Mouse (Mus musculus): Measurements from ENCODE around the gene Chchd6. TPM values are rescaled to one million over a fixed set of nuclear protein-coding genes. Genes with fewer than 3 reads are reported as not detected.

The Chchd6 gene
- polyA plus RNA-seq, 1 experiment from 2014 or later, result 42.7 TPM

GRCm38 (mm10) chr6:89492368-89492767 is 103.1 kb downstream of the Chchd6 start:
- H3K27ac ChIP-seq, result no peak overlapping the region
- no peak overlapping the region for H3K4me3 ChIP-seq (replicated peaks)
- WGBS, result 68% methylated on average over 4 of the region's 4 CpGs
- no peaks in the 10 kb centered on the region for H3K4me1 ChIP-seq
- no peak overlapping the region for H3K9ac ChIP-seq
- no peak overlapping the region for H3K4me2 ChIP-seq
- H3K36me3 ChIP-seq, result no peaks in the 10 kb centered on the region
- no peak for ATAC-seq (ENCODE audit: insufficient read depth, low FRiP score, low read depth)
- no peaks in the 10 kb centered on the region for H3K27me3 ChIP-seq (replicated peaks)
- H3K9me3 ChIP-seq, result no peaks in the 10 kb centered on the region

GRCm38 (mm10) chr6:89490369-89490768 is 105.1 kb downstream of the Chchd6 start:
- Histone ChIP-seq H3K27me3 (replicated peaks) (no peaks in the 10 kb centered on the region), H3K27ac (no peak overlapping the region), H3K9me3 (no peaks in the 10 kb centered on the region), H3K4me3 (replicated peaks) (no peak overlapping the region), H3K4me1 (no peaks in the 10 kb centered on the region), H3K36me3 (no peaks in the 10 kb centered on the region), H3K4me2 (no peak overlapping the region), H3K9ac (no peak overlapping the region)
- 86% methylated on average over 3 of the region's 3 CpGs for WGBS
- ATAC-seq (ENCODE audit: insufficient read depth, low FRiP score, low read depth), result no peak

DNA sequence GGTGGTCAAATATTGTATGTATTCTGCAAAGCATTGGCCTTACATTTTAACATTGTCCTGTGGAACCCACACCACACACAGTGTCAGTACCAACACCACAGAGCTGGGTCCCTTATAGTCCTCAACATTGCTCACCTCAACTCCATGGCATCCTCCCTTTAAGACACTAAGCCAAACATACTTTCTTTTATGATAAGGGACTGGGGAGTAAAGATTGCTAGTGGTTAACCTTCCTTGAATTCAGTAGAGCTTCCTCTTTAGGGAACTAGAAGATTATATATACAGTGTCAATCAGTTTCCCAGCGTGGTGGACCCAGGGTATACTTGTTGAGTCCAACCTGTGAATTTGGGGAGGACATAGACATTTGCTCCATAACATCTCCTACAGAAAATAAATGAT is 105.9 kb downstream of the Chchd6 start:
- 76% methylated on average over 1 of the region's 1 CpGs for WGBS
- Histone ChIP-seq H3K36me3 (no peaks in the 10 kb centered on the region), H3K9ac (no peak overlapping the region), H3K27ac (no peak overlapping the region), H3K4me3 (replicated peaks) (no peak overlapping the region), H3K4me2 (no peak overlapping the region), H3K27me3 (replicated peaks) (no peaks in the 10 kb centered on the region), H3K9me3 (no peaks in the 10 kb centered on the region), H3K4me1 (no peaks in the 10 kb centered on the region)
- no peak for ATAC-seq (ENCODE audit: insufficient read depth, low FRiP score, low read depth)

DNA sequence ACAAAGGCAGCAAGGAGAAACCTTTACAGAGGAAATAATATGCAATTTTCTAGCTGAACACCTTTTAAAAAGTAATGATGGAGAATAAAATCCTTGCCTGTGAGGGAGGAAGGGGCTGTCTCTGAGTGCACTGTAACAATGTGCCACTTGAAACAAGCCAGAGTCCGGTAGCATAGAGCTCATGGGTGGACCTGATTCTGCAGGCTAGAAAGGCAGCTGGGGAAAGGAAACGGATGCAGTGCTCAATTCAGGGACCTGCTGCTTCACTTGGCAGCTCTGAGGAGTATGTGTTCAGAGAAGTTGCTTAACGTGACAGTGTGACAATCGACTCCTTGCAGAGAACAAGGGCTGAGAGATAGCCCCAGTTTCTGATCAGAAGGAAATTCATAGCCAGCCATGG is 109.4 kb downstream of the Chchd6 start:
- no peak overlapping the region for H3K9ac ChIP-seq
- H3K4me3 ChIP-seq (replicated peaks), result no peak overlapping the region
- no peaks in the 10 kb centered on the region for H3K9me3 ChIP-seq
- no peak for ATAC-seq (ENCODE audit: insufficient read depth, low FRiP score, low read depth)
- no peaks in the 10 kb centered on the region for H3K36me3 ChIP-seq
- no peak overlapping the region for H3K4me2 ChIP-seq
- H3K27me3 ChIP-seq (replicated peaks), result no peaks in the 10 kb centered on the region
- no peak overlapping the region for H3K27ac ChIP-seq
- 64% methylated on average over 4 of the region's 4 CpGs for WGBS
- no peaks in the 10 kb centered on the region for H3K4me1 ChIP-seq

DNA sequence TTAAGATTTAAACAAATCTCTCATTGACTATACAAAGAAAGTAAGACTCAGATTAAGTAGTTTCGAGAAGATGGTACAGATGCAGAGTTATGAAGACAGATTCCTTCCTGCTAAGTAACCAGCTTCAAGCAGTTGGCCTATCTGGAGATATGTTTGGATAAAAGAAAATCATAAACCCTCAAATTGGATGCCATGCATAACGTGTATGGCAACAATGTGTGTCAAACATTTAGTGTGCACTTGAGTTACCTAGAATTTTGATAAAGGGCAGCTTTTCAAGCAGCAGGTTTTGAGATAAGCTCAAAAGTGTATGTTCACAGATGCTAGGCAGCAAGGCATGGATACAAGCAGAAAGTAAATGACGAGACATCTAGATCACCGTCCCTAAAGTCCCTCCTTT is 114.3 kb downstream of the Chchd6 start:
- ATAC-seq (ENCODE audit: insufficient read depth, low FRiP score, low read depth), result no peak
- no peaks in the 10 kb centered on the region for H3K9me3 ChIP-seq
- H3K4me1 ChIP-seq, result no peaks in the 10 kb centered on the region
- 78% methylated on average over 4 of the region's 4 CpGs for WGBS
- H3K27me3 ChIP-seq (replicated peaks), result no peaks in the 10 kb centered on the region
- H3K4me2 ChIP-seq, result no peak overlapping the region
- no peak overlapping the region for H3K4me3 ChIP-seq (replicated peaks)
- H3K36me3 ChIP-seq, result no peaks in the 10 kb centered on the region
- H3K9ac ChIP-seq, result no peak overlapping the region
- no peak overlapping the region for H3K27ac ChIP-seq

DNA sequence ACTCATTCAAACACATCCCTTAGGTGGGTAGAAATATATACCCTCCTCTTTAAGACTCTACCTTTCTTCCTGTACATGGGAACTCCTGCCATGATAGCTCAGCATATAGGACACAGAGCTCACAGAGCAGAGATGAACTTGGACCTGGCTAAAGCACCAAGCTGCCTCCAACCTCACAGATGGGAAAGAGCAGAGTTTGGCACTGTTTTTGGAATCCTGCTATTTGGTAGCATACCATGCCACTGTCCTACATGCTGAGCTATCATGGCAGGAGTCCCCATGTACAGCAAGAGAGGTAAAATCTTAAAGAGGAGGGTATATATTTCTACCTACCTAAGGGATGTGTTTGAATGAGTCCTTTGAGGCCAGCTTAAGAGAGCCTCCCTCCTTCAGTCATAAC is 127.5 kb downstream of the Chchd6 start:
- no peaks in the 10 kb centered on the region for H3K36me3 ChIP-seq
- no peak overlapping the region for H3K4me3 ChIP-seq (replicated peaks)
- H3K4me2 ChIP-seq, result no peak overlapping the region
- no peak overlapping the region for H3K9ac ChIP-seq
- H3K27ac ChIP-seq, result no peak overlapping the region
- H3K9me3 ChIP-seq, result no peaks in the 10 kb centered on the region
- H3K27me3 ChIP-seq (replicated peaks), result no peaks in the 10 kb centered on the region
- H3K4me1 ChIP-seq, result no peaks in the 10 kb centered on the region
- no peak for ATAC-seq (ENCODE audit: insufficient read depth, low FRiP score, low read depth)

DNA sequence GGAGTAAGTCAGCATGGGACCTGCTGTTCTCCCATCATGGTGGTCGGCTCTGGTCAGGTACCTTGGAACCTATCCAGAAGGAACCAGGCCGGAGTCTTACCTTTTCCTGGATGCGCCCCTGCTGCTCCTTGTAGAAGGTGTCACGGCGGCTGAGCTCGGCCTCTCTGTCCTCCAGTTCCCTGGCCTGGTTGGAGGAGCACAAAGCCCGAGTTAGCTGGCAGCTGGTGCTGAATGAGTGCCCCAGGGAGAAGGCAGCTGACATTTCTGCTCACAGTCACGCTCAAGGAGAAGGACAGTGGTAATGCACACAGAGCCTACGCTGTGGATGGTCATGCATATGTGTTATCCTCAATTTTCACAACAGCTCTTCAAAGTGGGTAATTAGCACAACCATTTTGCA is 128.2 kb downstream of the Chchd6 start:
- H3K4me3 ChIP-seq (replicated peaks), result no peak overlapping the region
- H3K4me2 ChIP-seq, result no peak overlapping the region
- H3K27me3 ChIP-seq (replicated peaks), result no peaks in the 10 kb centered on the region
- ATAC-seq (ENCODE audit: insufficient read depth, low FRiP score, low read depth), result 0 out of 2 replicates have a peak, but pooled peaks have one; percentile 18
- no peaks in the 10 kb centered on the region for H3K9me3 ChIP-seq
- 86% methylated on average over 9 of the region's 9 CpGs for WGBS
- no peaks in the 10 kb centered on the region for H3K4me1 ChIP-seq
- no peak overlapping the region for H3K27ac ChIP-seq
- no peak overlapping the region for H3K9ac ChIP-seq
- no peaks in the 10 kb centered on the region for H3K36me3 ChIP-seq

DNA sequence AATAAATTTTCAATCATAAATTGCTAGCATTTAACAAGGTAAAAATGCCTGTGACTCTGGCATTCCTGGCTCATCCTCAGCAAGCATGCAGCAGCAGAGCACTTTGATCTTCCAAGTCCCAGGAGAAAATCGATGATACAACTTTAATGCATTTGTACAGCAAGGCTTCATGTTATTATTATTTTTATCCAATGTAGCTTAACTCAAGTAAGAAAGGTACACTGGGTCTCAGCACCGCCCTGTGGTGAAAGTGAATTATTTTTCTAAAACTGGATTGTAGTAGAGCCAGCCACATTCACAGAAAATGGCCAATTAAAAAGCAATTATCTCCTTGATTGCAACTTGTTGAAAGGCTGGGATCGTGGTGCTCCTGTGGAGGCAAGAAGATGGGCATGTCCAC is 128.6 kb downstream of the Chchd6 start:
- Histone ChIP-seq H3K4me2 (no peak overlapping the region), H3K4me1 (no peaks in the 10 kb centered on the region), H3K9me3 (no peaks in the 10 kb centered on the region), H3K4me3 (replicated peaks) (no peak overlapping the region), H3K36me3 (no peaks in the 10 kb centered on the region), H3K27ac (no peak overlapping the region), H3K9ac (no peak overlapping the region), H3K27me3 (replicated peaks) (no peaks in the 10 kb centered on the region)
- WGBS, result 76% methylated on average over 3 of the region's 3 CpGs
- ATAC-seq (ENCODE audit: insufficient read depth, low FRiP score, low read depth), result no peak

- no peaks in the 10 kb centered on the region for H3K36me3 ChIP-seq
- no peaks in the 10 kb centered on the region for H3K4me1 ChIP-seq
- H3K4me3 ChIP-seq (replicated peaks), result no peak overlapping the region
- H3K4me2 ChIP-seq, result no peak overlapping the region
- H3K9me3 ChIP-seq, result no peaks in the 10 kb centered on the region
- H3K27me3 ChIP-seq (replicated peaks), result no peaks in the 10 kb centered on the region
- no peak for ATAC-seq (ENCODE audit: insufficient read depth, low FRiP score, low read depth)
- no peak overlapping the region for H3K27ac ChIP-seq
- WGBS, result 72% methylated on average over 12 of the region's 12 CpGs
- no peak overlapping the region for H3K9ac ChIP-seq
Measured at GRCm38 (mm10) chr6:89466053-89466708, 129.3 kb downstream of the Chchd6 start.

DNA sequence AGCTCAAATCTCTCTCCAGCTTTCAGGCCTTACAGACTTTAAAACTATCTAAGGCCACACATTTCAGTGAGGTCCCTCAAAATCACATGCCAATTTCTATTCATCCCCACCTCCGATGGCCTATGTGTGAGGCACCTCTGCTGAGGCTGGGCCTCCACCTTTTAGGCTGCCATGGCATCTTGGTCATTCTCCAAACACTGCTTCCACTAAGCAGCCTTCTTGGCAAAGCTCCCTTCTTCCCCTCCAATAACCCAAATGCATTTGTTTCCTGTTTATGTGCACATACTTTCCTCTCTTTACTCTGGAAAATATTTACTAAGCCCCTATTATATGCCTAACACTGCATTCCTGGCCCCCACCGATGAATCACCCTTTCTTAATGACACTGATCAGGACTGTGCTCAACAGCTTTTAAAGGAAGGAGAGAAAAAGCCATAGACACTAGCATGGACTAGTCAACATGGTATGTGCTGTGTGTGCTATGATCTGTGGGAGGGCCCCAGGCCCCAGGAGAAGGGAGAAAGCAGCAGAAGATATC is 133.2 kb downstream of the Chchd6 start:
- WGBS, result 76% methylated on average over 2 of the region's 2 CpGs
- H3K4me2 ChIP-seq, result no peak overlapping the region
- no peaks in the 10 kb centered on the region for H3K9me3 ChIP-seq
- no peak for ATAC-seq (ENCODE audit: insufficient read depth, low FRiP score, low read depth)
- H3K9ac ChIP-seq, result no peak overlapping the region
- H3K36me3 ChIP-seq, result no peaks in the 10 kb centered on the region
- H3K4me3 ChIP-seq (replicated peaks), result no peak overlapping the region
- H3K27ac ChIP-seq, result 0 out of 2 replicates have a peak overlapping the region, but pooled peaks have one; percentile 35
- no peaks in the 10 kb centered on the region for H3K27me3 ChIP-seq (replicated peaks)
- H3K4me1 ChIP-seq, result no peaks in the 10 kb centered on the region

DNA sequence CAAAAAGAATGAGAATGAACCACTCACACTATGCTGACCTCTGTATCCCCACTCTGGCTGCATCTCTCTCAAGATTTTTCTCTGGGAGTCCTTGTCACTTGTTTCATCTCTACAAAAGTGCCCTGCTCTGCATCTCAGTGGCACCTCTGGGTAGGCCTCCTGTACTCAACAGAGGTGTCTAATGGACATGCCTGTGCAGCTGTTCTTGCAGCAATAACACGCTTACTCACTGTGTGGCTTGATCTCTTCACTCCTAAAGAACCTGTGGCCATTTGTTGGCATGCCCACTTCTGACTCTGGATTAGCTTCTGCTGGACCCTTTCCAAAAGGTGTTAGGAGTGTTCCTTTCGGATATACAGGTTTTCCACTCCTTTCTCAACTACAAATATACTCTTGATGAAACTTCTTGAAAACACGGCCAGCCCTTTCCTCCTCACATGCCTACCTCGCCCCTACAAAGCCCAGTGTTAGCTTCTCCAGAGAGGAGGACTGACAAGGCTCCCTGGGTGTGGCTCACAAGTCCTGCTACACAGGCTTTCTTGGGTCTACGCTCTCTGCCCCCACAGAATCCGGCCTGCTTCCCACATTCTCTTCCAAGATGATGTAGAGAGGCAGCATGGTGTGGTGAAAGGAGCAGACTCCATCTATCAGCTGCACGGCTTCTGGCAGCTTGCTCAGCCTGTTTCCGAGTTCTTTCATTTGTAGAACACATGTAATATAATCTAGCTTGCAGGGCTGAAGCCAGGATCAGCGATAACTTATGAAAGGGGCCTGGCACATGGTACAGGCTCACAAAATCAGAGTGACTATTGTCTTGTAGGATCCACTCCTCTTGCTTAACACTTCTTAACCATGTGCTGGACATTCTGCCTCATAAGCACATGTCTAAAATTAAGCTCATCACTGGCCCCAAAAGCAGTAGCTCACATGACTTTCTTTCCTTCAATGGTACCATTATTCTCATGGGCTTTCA is 133.9 kb downstream of the Chchd6 start:
- no peak overlapping the region for H3K9ac ChIP-seq
- no peak overlapping the region for H3K4me3 ChIP-seq (replicated peaks)
- no peaks in the 10 kb centered on the region for H3K36me3 ChIP-seq
- WGBS, result 52% methylated on average over 9 of the region's 9 CpGs
- peak overlapping the region; percentile 35 for H3K27ac ChIP-seq
- H3K27me3 ChIP-seq (replicated peaks), result no peaks in the 10 kb centered on the region
- 0 out of 2 replicates have a peak, but pooled peaks cover under 1% of the 10 kb centered on the region for H3K4me1 ChIP-seq
- ATAC-seq (ENCODE audit: insufficient read depth, low FRiP score, low read depth), result no peak
- H3K4me2 ChIP-seq, result no peak overlapping the region
- H3K9me3 ChIP-seq, result no peaks in the 10 kb centered on the region

DNA sequence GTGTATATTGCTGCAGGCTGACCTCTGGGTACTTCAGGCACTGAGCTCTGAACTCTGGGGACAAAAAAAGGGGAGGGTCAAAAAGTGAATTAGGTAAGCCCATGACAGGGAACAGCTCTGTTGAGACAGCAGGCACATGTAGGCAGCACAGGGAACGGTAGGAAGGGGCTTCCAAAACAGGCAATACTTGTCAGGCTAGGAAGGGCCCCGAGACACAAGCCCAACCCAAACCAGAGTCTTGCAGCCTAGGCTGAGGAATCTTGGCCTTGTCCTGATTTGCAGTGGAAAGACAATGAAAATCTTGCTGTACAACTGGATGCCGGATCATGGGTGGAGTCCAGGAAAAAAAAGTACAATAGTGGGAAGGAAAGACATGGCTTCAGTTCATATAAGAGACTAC is 135.8 kb downstream of the Chchd6 start:
- WGBS, result 60% methylated on average over 3 of the region's 3 CpGs
- H3K36me3 ChIP-seq, result no peaks in the 10 kb centered on the region
- H3K4me2 ChIP-seq, result no peak overlapping the region
- H3K27me3 ChIP-seq (replicated peaks), result no peaks in the 10 kb centered on the region
- no peak overlapping the region for H3K27ac ChIP-seq
- H3K9me3 ChIP-seq, result no peaks in the 10 kb centered on the region
- H3K4me1 ChIP-seq, result peaks cover 10% of the 10 kb centered on the region; the same call in 1 of the 2 replicates
- H3K4me3 ChIP-seq (replicated peaks), result no peak overlapping the region
- ATAC-seq (ENCODE audit: insufficient read depth, low FRiP score, low read depth), result no peak
- H3K9ac ChIP-seq, result no peak overlapping the region
